Mouse (Mus musculus): ENCODE data around the gene Gnaz.

Gene Gnaz

GRCm38 (mm10) chr10:75060217-75060842 is 93.4 kb downstream of the Gnaz start, which contains the start of gene Bcr:
TSS of gene Bcr (plus strand) at chr10:75060592.
- in situ Hi-C loops (cut with MboI; ENCODE audit: low sequenced_read_pairs) = no loop called here

GRCm38 (mm10) chr10:75060843-75061235 is 93.9 kb downstream of the Gnaz start:
- in situ Hi-C loops (cut with MboI; ENCODE audit: low sequenced_read_pairs) = no loop called here

GRCm38 (mm10) chr10:75061341-75062188 is 94.6 kb downstream of the Gnaz start:
- in situ Hi-C loops (cut with MboI; ENCODE audit: low sequenced_read_pairs) = no loop called here

- in situ Hi-C loops (cut with MboI; ENCODE audit: low sequenced_read_pairs) = no loop called here
Measured at GRCm38 (mm10) chr10:75062189-75062561, 95.2 kb downstream of the Gnaz start.

- in situ Hi-C loops (cut with MboI; ENCODE audit: low sequenced_read_pairs) = no loop called here
Measured at GRCm38 (mm10) chr10:75062621-75063020, 95.6 kb downstream of the Gnaz start.

GRCm38 (mm10) chr10:75063301-75063965 is 96.5 kb downstream of the Gnaz start:
- in situ Hi-C loops (cut with MboI; ENCODE audit: low sequenced_read_pairs) = no loop called here

GRCm38 (mm10) chr10:75065691-75066090 is 98.7 kb downstream of the Gnaz start:
- in situ Hi-C loops (cut with MboI; ENCODE audit: low sequenced_read_pairs) = no loop called here
